Mouse (Mus musculus) MEL (cell line): Measurements from ENCODE around the gene Hs1bp3. TPM values are rescaled to one million over a fixed set of nuclear protein-coding genes. Genes with fewer than 3 reads are reported as not detected.

Source experiments
- DNase-seq: peaks from one replicate; pipeline ENCODE4 v3.0.0; 2011; ENCODE audit warnings: low read depth, low spot score
- H3K27ac ChIP-seq: 2 replicates; pipeline ENCODE4 v1.5.1; 2012; ENCODE audit warnings: low read depth, mild to moderate bottlenecking, control low read depth, low read length, moderate library complexity; ENCODE audit not compliant: control insufficient read depth
- H3K27me3 ChIP-seq, 2 experiments: fragments of 150-350 bp in 1 of 2; sonication (generic) in 1 of 2; 2 replicates each; pipeline ENCODE4 v1.6.1; 2012; ENCODE audit warnings: low read length in 2 of 2, mild to moderate bottlenecking in 2 of 2, improper control_type of control experiment in 1 of 2, moderate library complexity in 1 of 2; ENCODE audit not compliant: insufficient read depth in 2 of 2, control insufficient read depth in 1 of 2
- H3K36me3 ChIP-seq, 2 experiments: 2 replicates each; pipeline ENCODE4 v1.6.1; 2012 to 2014; ENCODE audit warnings: low read length in 2 of 2, improper control_type of control experiment in 1 of 2, inconsistent platforms in 1 of 2, mild to moderate bottlenecking in 1 of 2; ENCODE audit not compliant: insufficient read depth in 2 of 2, control insufficient read depth in 1 of 2
- H3K4me1 ChIP-seq, 2 experiments: fragments of 150-350 bp in 1 of 2; sonication (generic) in 1 of 2; 2 replicates each; pipeline ENCODE4 v1.6.1; 2012; ENCODE audit warnings: low read length in 2 of 2, improper control_type of control experiment in 1 of 2, mild to moderate bottlenecking in 1 of 2; ENCODE audit not compliant: insufficient read depth in 2 of 2, control insufficient read depth in 1 of 2
- H3K4me3 ChIP-seq, 2 experiments: fragments of 150-350 bp in 1 of 2; sonication (generic) in 1 of 2; 2 replicates each; pipeline ENCODE4 v1.5.1; 2012; ENCODE audit warnings: low read depth in 2 of 2, low read length in 2 of 2, mild to moderate bottlenecking in 2 of 2, moderate library complexity in 2 of 2, control low read depth in 1 of 2, improper control_type of control experiment in 1 of 2; ENCODE audit not compliant: control insufficient read depth in 1 of 2, insufficient read depth in 1 of 2
- H3K79me2 ChIP-seq: 2 replicates; pipeline ENCODE4 v1.6.1; 2012; ENCODE audit warnings: mild to moderate bottlenecking, low read length, moderate library complexity; ENCODE audit not compliant: control insufficient read depth, poor library complexity, insufficient read depth
- H3K9ac ChIP-seq: 2 replicates; pipeline ENCODE4 v1.6.1; 2012; ENCODE audit warnings: low read depth, mild to moderate bottlenecking, control low read depth, low read length, moderate library complexity; ENCODE audit not compliant: control insufficient read depth, poor library complexity, severe bottlenecking
- H3K9me3 ChIP-seq: fragments of 150-350 bp; sonication (generic); replicated peaks from 2 replicates; pipeline ENCODE4 v1.6.1; 2012; ENCODE audit warnings: mild to moderate bottlenecking, low read length, improper control_type of control experiment, moderate library complexity; ENCODE audit not compliant: insufficient read depth
- BHLHE40 ChIP-seq: IDR thresholded peaks from 2 replicates; pipeline ENCODE4 v1.6.1; 2012; ENCODE audit warnings: low read depth, mild to moderate bottlenecking, inconsistent platforms, low read length, improper control_type of control experiment, borderline replicate concordance
- CHD1 ChIP-seq: IDR thresholded peaks from 2 replicates; pipeline ENCODE4 v1.6.1; 2012; ENCODE audit warnings: low read depth, mild to moderate bottlenecking, inconsistent platforms, low read length, improper control_type of control experiment
- CHD2 ChIP-seq: IDR thresholded peaks from 2 replicates; pipeline ENCODE4 v1.6.1; 2011; ENCODE audit warnings: low read length, improper control_type of control experiment
- CTCF ChIP-seq, 3 experiments: IDR thresholded peaks in 2 of 3; conservative IDR thresholded peaks in 1 of 3; 2 replicates each; pipeline ENCODE4 v1.5.1; 2011 to 2012; ENCODE audit warnings: low read length in 3 of 3, low read depth in 2 of 3, mild to moderate bottlenecking in 2 of 3, improper control_type of control experiment in 1 of 3, inconsistent platforms in 1 of 3, mixed read lengths in 1 of 3, moderate library complexity in 1 of 3; ENCODE audit not compliant: control insufficient read depth in 1 of 3, insufficient read depth in 1 of 3, poor library complexity in 1 of 3, severe bottlenecking in 1 of 3
- E2F4 ChIP-seq: IDR thresholded peaks from 2 replicates; pipeline ENCODE4 v1.6.1; 2011; ENCODE audit warnings: low read depth, low read length, improper control_type of control experiment, borderline replicate concordance
- ELF1 ChIP-seq: IDR thresholded peaks from 2 replicates; pipeline ENCODE4 v1.6.1; 2014; ENCODE audit warnings: low read depth, mild to moderate bottlenecking, inconsistent platforms, low read length, improper control_type of control experiment, moderate library complexity
- GABPA ChIP-seq: IDR thresholded peaks from 2 replicates; pipeline ENCODE4 v1.6.1; 2012; ENCODE audit warnings: low read depth, mild to moderate bottlenecking, inconsistent platforms, low read length, improper control_type of control experiment, moderate library complexity
- GATA1 ChIP-seq: IDR thresholded peaks from 2 replicates; pipeline ENCODE4 v1.6.1; 2011; ENCODE audit warnings: low read depth, low read length, improper control_type of control experiment
- JUND ChIP-seq: IDR thresholded peaks from 2 replicates; pipeline ENCODE4 v1.6.1; 2011; ENCODE audit warnings: low read depth, mild to moderate bottlenecking, improper control_type of control experiment, low read length
- KAT2A ChIP-seq: conservative IDR thresholded peaks from 2 replicates; pipeline ENCODE4 v1.6.1; 2012; ENCODE audit warnings: low read depth, low read length, improper control_type of control experiment, inconsistent platforms
- MAFK ChIP-seq: IDR thresholded peaks from 2 replicates; pipeline ENCODE4 v1.6.1; 2011; ENCODE audit warnings: low read depth, mild to moderate bottlenecking, low read length, improper control_type of control experiment, borderline replicate concordance
- MAX ChIP-seq: IDR thresholded peaks from 2 replicates; pipeline ENCODE4 v1.6.1; 2011; ENCODE audit warnings: low read length, improper control_type of control experiment
- MAZ ChIP-seq: IDR thresholded peaks from 2 replicates; pipeline ENCODE4 v1.6.1; 2012; ENCODE audit warnings: low read depth, mild to moderate bottlenecking, inconsistent platforms, low read length, improper control_type of control experiment
- MEF2A ChIP-seq: IDR thresholded peaks from 2 replicates; pipeline ENCODE4 v1.6.1; 2014; ENCODE audit warnings: low read depth, mild to moderate bottlenecking, inconsistent platforms, low read length, improper control_type of control experiment; ENCODE audit not compliant: poor library complexity, insufficient replicate concordance, severe bottlenecking; ENCODE audit errors: extremely low read depth
- POLR2A ChIP-seq, 2 experiments: IDR thresholded peaks; 2 replicates each; pipeline ENCODE4 v1.6.1; 2011 to 2012; ENCODE audit warnings: low read length in 2 of 2, mild to moderate bottlenecking in 2 of 2, control low read depth in 1 of 2, improper control_type of control experiment in 1 of 2, low read depth in 1 of 2, moderate library complexity in 1 of 2; ENCODE audit not compliant: control insufficient read depth in 1 of 2, insufficient read depth in 1 of 2, poor library complexity in 1 of 2
- POLR2AphosphoS2 ChIP-seq: IDR thresholded peaks from 2 replicates; pipeline ENCODE4 v1.6.1; 2011; ENCODE audit warnings: low read length, improper control_type of control experiment
- SMC3 ChIP-seq: IDR thresholded peaks from 2 replicates; pipeline ENCODE4 v1.6.1; 2011; ENCODE audit warnings: low read depth, low read length, improper control_type of control experiment
- TAL1 ChIP-seq: IDR thresholded peaks from 2 replicates; pipeline ENCODE4 v1.6.1; 2012; ENCODE audit warnings: mild to moderate bottlenecking, inconsistent platforms, low read length, moderate library complexity, mixed read lengths
- TBP ChIP-seq: IDR thresholded peaks from 2 replicates; pipeline ENCODE4 v1.8.0; 2011; ENCODE audit warnings: low read depth, low read length, improper control_type of control experiment
- UBTF ChIP-seq: IDR thresholded peaks from 2 replicates; pipeline ENCODE4 v1.6.1; 2012; ENCODE audit warnings: low read depth, mild to moderate bottlenecking, inconsistent platforms, low read length, improper control_type of control experiment, moderate library complexity, borderline replicate concordance; ENCODE audit not compliant: insufficient read depth
- USF1 ChIP-seq: IDR thresholded peaks from 2 replicates; pipeline ENCODE4 v1.6.1; 2014; ENCODE audit warnings: low read depth, mild to moderate bottlenecking, inconsistent platforms, low read length, improper control_type of control experiment, moderate library complexity
- USF2 ChIP-seq, 2 experiments: IDR thresholded peaks; 2 replicates each; pipeline ENCODE4 v1.6.1; 2011 to 2012; ENCODE audit warnings: improper control_type of control experiment in 2 of 2, low read length in 2 of 2, borderline replicate concordance in 1 of 2, inconsistent platforms in 1 of 2, low read depth in 1 of 2, mild to moderate bottlenecking in 1 of 2; ENCODE audit not compliant: insufficient read depth in 1 of 2
- ZC3H11A ChIP-seq: IDR thresholded peaks from 2 replicates; pipeline ENCODE4 v1.6.1; 2012; ENCODE audit warnings: low read depth, mild to moderate bottlenecking, inconsistent platforms, low read length, improper control_type of control experiment
- ZNF384 ChIP-seq: IDR thresholded peaks from 2 replicates; pipeline ENCODE4 v1.6.1; 2012; ENCODE audit warnings: low read depth, mild to moderate bottlenecking, inconsistent platforms, low read length, improper control_type of control experiment
- polyA plus RNA-seq, 2 experiments: library from polyadenylated mRNA; stranded (reverse) in 1 of 2; unstranded in 1 of 2; fragments of >175 nt in 1 of 2; fragments of >200 nt in 1 of 2; gene quantifications; 2 replicates each; pipeline versions ENCODE4 v1.2.1 to v1.2.4; 2012; ENCODE audit warnings: low replicate concordance in 2 of 2, low read depth in 1 of 2; ENCODE audit not compliant: insufficient read length in 2 of 2, insufficient read depth in 1 of 2, missing spikeins in 1 of 2
- total RNA-seq: library from RNA; depleted of rRNA; stranded (reverse); fragments of 300-350 nt; gene quantifications from 2 replicates; pipeline ENCODE4 v1.2.3, GENCODE M21; 2012

Hs1bp3 gene
- total and polyA plus RNA-seq, 3 experiments: 4.7 to 17.4 TPM; not detected in 1

GRCm38 (mm10) chr12:8333617-8334016 lies 20.4 kb downstream of the Hs1bp3 start:
- DNase-seq: no peak
- no peak overlapping the region for H3K27ac ChIP-seq
- H3K9ac ChIP-seq: no peak overlapping the region
- H3K36me3 ChIP-seq: no peaks in the 10 kb centered on the region
- H3K27me3 ChIP-seq: no peaks in the 10 kb centered on the region
- H3K4me1 ChIP-seq: no peaks in the 10 kb centered on the region
- no peaks in the 10 kb centered on the region for H3K79me2 ChIP-seq
- TF ChIP-seq MAZ (no peak), GATA1 (no peak), MAFK (no peak), CHD2 (no peak), MAX (no peak), KAT2A (no peak), USF1 (no peak), USF2 (IDR thresholded peaks at IDR 0.05; ENCODE audit: borderline replicate concordance in 1 of 2, insufficient read depth in 1 of 2, low read depth in 1 of 2, low read length in 2 of 2) (no peak), GABPA (no peak), JUND (no peak), BHLHE40 (no peak), POLR2AphosphoS2 (no peak), E2F4 (no peak), POLR2A (IDR thresholded peaks at IDR 0.05; ENCODE audit: control insufficient read depth in 1 of 2, insufficient read depth in 1 of 2, low read depth in 1 of 2, low read length in 2 of 2, poor library complexity in 1 of 2) (no peak), UBTF (no peak)
- no peaks in the 10 kb centered on the region for H3K9me3 ChIP-seq
- no peak overlapping the region for H3K4me3 ChIP-seq

DNA sequence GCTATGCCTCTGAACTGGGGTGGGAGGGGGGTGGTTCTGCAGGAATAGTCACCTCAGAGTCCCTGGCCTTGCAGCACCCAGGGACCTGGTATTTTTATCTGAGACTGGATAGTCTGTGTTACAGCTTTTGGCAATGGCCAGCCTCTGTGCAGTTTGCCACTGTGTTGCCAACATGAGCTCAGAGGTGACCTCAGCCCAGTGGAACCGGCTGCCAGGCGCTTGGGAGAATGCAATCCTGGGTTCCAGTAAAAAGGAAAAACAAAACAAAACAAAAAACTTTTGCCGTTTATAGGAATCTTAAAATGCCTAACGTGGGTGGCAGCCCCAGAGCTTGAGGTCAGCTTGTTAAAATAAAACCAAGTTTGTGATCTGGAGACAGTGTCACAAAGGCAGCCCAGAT lies 21.0 kb downstream of the Hs1bp3 start:
- H3K9me3 ChIP-seq: no peaks in the 10 kb centered on the region
- no peaks in the 10 kb centered on the region for H3K4me1 ChIP-seq
- no peak overlapping the region for H3K27ac ChIP-seq
- H3K36me3 ChIP-seq: no peaks in the 10 kb centered on the region
- no peak for TF ChIP-seq MAFK
- TF ChIP-seq GABPA: no peak
- no peak for TF ChIP-seq USF1
- no peak for TF ChIP-seq ZNF384
- no peak for TF ChIP-seq POLR2A (IDR thresholded peaks at IDR 0.05; ENCODE audit: control insufficient read depth in 1 of 2, insufficient read depth in 1 of 2, low read depth in 1 of 2, low read length in 2 of 2, poor library complexity in 1 of 2)
- no peak for TF ChIP-seq JUND
- no peak for TF ChIP-seq ZC3H11A
- TF ChIP-seq CTCF (IDR thresholded peaks at IDR 0.05 in 2 of 3, conservative IDR thresholded peaks at IDR 0.05 in 1 of 3; ENCODE audit: control insufficient read depth in 1 of 3, insufficient read depth in 1 of 3, low read depth in 2 of 3, low read length in 3 of 3, poor library complexity in 1 of 3, severe bottlenecking in 1 of 3): no peak
- TF ChIP-seq TAL1: no peak
- no peak for TF ChIP-seq CHD1
- no peak for TF ChIP-seq USF2 (IDR thresholded peaks at IDR 0.05; ENCODE audit: borderline replicate concordance in 1 of 2, insufficient read depth in 1 of 2, low read depth in 1 of 2, low read length in 2 of 2)
- no peak for TF ChIP-seq SMC3
- no peak for TF ChIP-seq CHD2
- no peak for TF ChIP-seq ELF1
- TF ChIP-seq E2F4: no peak
- no peak for TF ChIP-seq BHLHE40
- no peak for TF ChIP-seq MEF2A
- no peak for TF ChIP-seq POLR2AphosphoS2
- TF ChIP-seq TBP: no peak
- no peak overlapping the region for H3K4me3 ChIP-seq
- H3K79me2 ChIP-seq: no peaks in the 10 kb centered on the region
- H3K9ac ChIP-seq: no peak overlapping the region
- H3K27me3 ChIP-seq: no peaks in the 10 kb centered on the region
- DNase-seq: no peak
